Mouse (Mus musculus) layer of hippocampus, adult 18-20 months (tissue): Measurements from ENCODE around the gene Actn4. TPM values are rescaled to one million over a fixed set of nuclear protein-coding genes. Genes with fewer than 3 reads are reported as not detected.

Experiments
- DNase-seq, 2 experiments: peaks; one replicate each; pipeline ENCODE4 v3.0.0; 2022; ENCODE audit warnings: low spot score in 2 of 2
- long read RNA-seq: library from polyadenylated mRNA; stranded (forward); transcript quantifications from one replicate; pipeline ENCODE4 v2.0.0, GENCODE M21; 2021
- total RNA-seq, 2 experiments: library from RNA; stranded (reverse); gene quantifications; 2 replicates each; pipeline ENCODE4 v1.2.3; 2021

Gene Actn4
- total RNA-seq: 100 to 1,000 TPM; 127 to 136 TPM
- long read RNA-seq, transcript Actn4-201 (21 exons, 3,877 nt): major isoform, 18 of 127 reads
- long read RNA-seq, partial matches to known transcripts: 13 of 127 reads
- long read RNA-seq, other reads (novel, unspliced or antisense): 95 of 127 reads

GRCm38 (mm10) chr7:28961927-28962670, at the start of gene Actn4:
Gene Actn4 (minus strand): TSS chr7:28962340.
- DNase-seq: peak; percentile 98 to 99

- DNase-seq: no peak
These were observed 46.6 kb upstream of the Actn4 start for GRCm38 (mm10) chr7:29008714-29009113.

- DNase-seq: no peak
These were observed 46.0 kb upstream of the Actn4 start for GRCm38 (mm10) chr7:29008171-29008570.

- no peak for DNase-seq
These were observed 45.3 kb upstream of the Actn4 start for GRCm38 (mm10) chr7:29007224-29008101.

- DNase-seq: peak in 1 of 2 experiments; percentile 11
These were observed 38.8 kb upstream of the Actn4 start for GRCm38 (mm10) chr7:29000651-29001605.

- no peak for DNase-seq
These were observed 31.3 kb upstream of the Actn4 start for GRCm38 (mm10) chr7:28993402-28993801.

GRCm38 (mm10) chr7:28992997-28993396, 30.9 kb upstream of the Actn4 start:
- no peak for DNase-seq

- DNase-seq: no peak
These were observed 29.5 kb upstream of the Actn4 start for GRCm38 (mm10) chr7:28991616-28992015.

GRCm38 (mm10) chr7:28990766-28991273, 28.7 kb upstream of the Actn4 start:
- DNase-seq: no peak

- no peak for DNase-seq
These were observed 23.1 kb upstream of the Actn4 start for GRCm38 (mm10) chr7:28985207-28985606.

- no peak for DNase-seq
These were observed 22.3 kb upstream of the Actn4 start for GRCm38 (mm10) chr7:28984452-28984851.

- DNase-seq: no peak
These were observed 21.7 kb upstream of the Actn4 start for GRCm38 (mm10) chr7:28983849-28984248.

GRCm38 (mm10) chr7:28983141-28983564, 21.0 kb upstream of the Actn4 start:
- no peak for DNase-seq

GRCm38 (mm10) chr7:28982274-28983013, 20.3 kb upstream of the Actn4 start:
- no peak for DNase-seq

- DNase-seq: peak; percentile 96 to 99
These were observed 19.6 kb upstream of the Actn4 start, which contains the start of the genes Eif3k and Map4k1 for GRCm38 (mm10) chr7:28981651-28982273. Gene Eif3k (minus strand): TSS chr7:28981864. Gene Map4k1 (plus strand): TSS chr7:28982050.

- DNase-seq: no peak
These were observed 15.4 kb upstream of the Actn4 start for GRCm38 (mm10) chr7:28977556-28977955.

- no peak for DNase-seq
These were observed 10.9 kb upstream of the Actn4 start for GRCm38 (mm10) chr7:28973025-28973424.

- peak in 1 of 2 experiments; percentile 80 for DNase-seq
These were observed 10.4 kb upstream of the Actn4 start for GRCm38 (mm10) chr7:28972542-28972985.

- peak; percentile 62 to 75 for DNase-seq
These were observed 9.7 kb upstream of the Actn4 start for GRCm38 (mm10) chr7:28971770-28972269.
